Mouse (Mus musculus) adrenal gland, adult 8-10 months (tissue): ENCODE measurements around the gene 1700022I11Rik. TPM values are rescaled to one million over a fixed set of nuclear protein-coding genes. Genes with fewer than 3 reads are reported as not detected.

Experiments used
- total RNA-seq, 4 experiments: library from RNA; stranded (reverse); gene quantifications; 2 replicates each; pipeline ENCODE4 v1.2.4; 2022

1700022I11Rik gene
- total RNA-seq, 4 experiments from 2014 or later = not detected

Other genes starting within 250 kb of the 1700022I11Rik start
- 1 to 10 TPM in 1 of 4 experiments, under 1 TPM in 1, not detected in 2; 0.67 to 1.4 TPM for gene 4930578G10Rik, start 234.1 kb upstream of the 1700022I11Rik start, total RNA-seq
- gene Ccl19, start 213.0 kb upstream of the 1700022I11Rik start, total RNA-seq = 1 to 10 TPM; 1.8 to 7.0 (median 3.1) TPM
- gene Ccl21a, start 195.6 kb upstream of the 1700022I11Rik start, total RNA-seq = 10 to 100 TPM in 1 of 4 experiments, 1 to 10 TPM in 3; 4.1 to 10.2 (median 6.4) TPM
- gene Fam205a1, start 115.7 kb upstream of the 1700022I11Rik start, total RNA-seq = not detected
- gene Gm12394, start 112.8 kb upstream of the 1700022I11Rik start, total RNA-seq = under 1 TPM; 0.14 to 0.52 (median 0.22) TPM
- not detected for gene Fam205c, start 95.4 kb upstream of the 1700022I11Rik start, total RNA-seq
- 1 to 10 TPM; 3.1 to 4.5 (median 3.8) TPM for gene Phf24, start 52.9 kb upstream of the 1700022I11Rik start, total RNA-seq
- 10 to 100 TPM; 12.9 to 20.5 (median 18.2) TPM for gene Dnajb5, start 19.8 kb upstream of the 1700022I11Rik start, total RNA-seq
- 100 to 1,000 TPM; 290 to 420 (median 339) TPM for gene Vcp, start 30.9 kb downstream of the 1700022I11Rik start, total RNA-seq
- 10 to 100 TPM in 2 of 4 experiments, 1 to 10 TPM in 2; 8.0 to 17.8 (median 12.5) TPM for gene Fancg, start 40.9 kb downstream of the 1700022I11Rik start, total RNA-seq
- gene Pigo, start 56.2 kb downstream of the 1700022I11Rik start, total RNA-seq = 10 to 100 TPM; 14.8 to 30.8 (median 22.5) TPM
- gene Stoml2, start 62.1 kb downstream of the 1700022I11Rik start, total RNA-seq = 100 to 1,000 TPM; 204 to 262 (median 242) TPM
- gene Fam214b, start 76.6 kb downstream of the 1700022I11Rik start, total RNA-seq = 10 to 100 TPM; 49.5 to 64.9 (median 61.1) TPM
- 10 to 100 TPM; 17.2 to 33.9 (median 22.9) TPM for gene Unc13b, start 89.3 kb downstream of the 1700022I11Rik start, total RNA-seq